Comparison of ENCODE assay signal across 9 mouse cellular contexts in genomic region chr1:24249105-24249664, GRCm38 (mm10).
DNase-seq lines count a peak whose midpoint lies in the region; ATAC-seq and TF ChIP-seq lines count a peak whose summit lies in the region.
"Had no signal": no experiment of that assay in that cellular context is flagged by ENCODE, and none has a peak within 500 bp of the region (broad histone marks: within the 10 kb centered on the region; RNA-seq: fewer than 3 reads in every experiment).

No protein-coding gene starts in this region.

- no peak overlapping the region for H3K9ac ChIP-seq in heart, embryonic 11.5 days (ENCODE audit: low read depth, low read length)
- H3K9ac ChIP-seq in forebrain, embryonic 16.5 days (replicated peaks; ENCODE audit: low read depth, low read length): peak overlapping the region; percentile 43
- H3K9ac ChIP-seq in neural tube, embryonic 12.5 days: no peak overlapping the region
- H3K9ac ChIP-seq: limb, embryonic 12.5 days had no signal

- no peak overlapping the region for H3K4me2 ChIP-seq in heart, embryonic 11.5 days
- H3K4me2 ChIP-seq in forebrain, embryonic 16.5 days (ENCODE audit: low read length): no peak overlapping the region
- no peak overlapping the region for H3K4me2 ChIP-seq in neural tube, embryonic 12.5 days (replicated peaks)
- H3K4me2 ChIP-seq: limb, embryonic 12.5 days had no signal

- H3K4me3 ChIP-seq in heart, embryonic 11.5 days (ENCODE audit: low read depth, low read length): no peak overlapping the region
- H3K4me3 ChIP-seq in bone marrow, adult 2 months (replicated peaks; ENCODE audit: control insufficient read depth, low read depth, low read length): no peak overlapping the region
- H3K4me3 ChIP-seq in forebrain, embryonic 16.5 days (replicated peaks; ENCODE audit: low read length): no peak overlapping the region
- no peak overlapping the region for H3K4me3 ChIP-seq in neural tube, embryonic 12.5 days
- H3K4me3 ChIP-seq: limb, embryonic 12.5 days had no signal

- H3K27me3 ChIP-seq in heart, embryonic 11.5 days (ENCODE audit: control insufficient read depth, insufficient read depth, low read length): no peaks in the 10 kb centered on the region
- H3K27me3 ChIP-seq in forebrain, embryonic 16.5 days (replicated peaks; ENCODE audit: control insufficient read depth, insufficient read depth, low read length): no peaks in the 10 kb centered on the region
- H3K27me3 ChIP-seq in neural tube, embryonic 12.5 days (replicated peaks): no peaks in the 10 kb centered on the region
- H3K27me3 ChIP-seq: limb, embryonic 12.5 days had no signal

- no peak for TF ChIP-seq POLR2A in bone marrow, adult 2 months (IDR thresholded peaks at IDR 0.05; ENCODE audit: borderline replicate concordance, control insufficient read depth, low read depth, low read length)

- 55% methylated on average over 3 of the region's 3 CpGs for WGBS in heart, embryonic 11.5 days (ENCODE audit: insufficient replicate concordance)
- 49% methylated on average over 3 of the region's 3 CpGs for WGBS in bone marrow, adult 2 months
- WGBS in forebrain, embryonic 16.5 days: 35% methylated on average over 3 of the region's 3 CpGs
- WGBS in neural tube, embryonic 12.5 days: 53% methylated on average over 3 of the region's 3 CpGs

- no peaks in the 10 kb centered on the region for H3K4me1 ChIP-seq in heart, embryonic 11.5 days (ENCODE audit: control insufficient read depth, insufficient read depth, low read length)
- H3K4me1 ChIP-seq in bone marrow, adult 2 months (ENCODE audit: control insufficient read depth, insufficient read depth, low read length): no peaks in the 10 kb centered on the region
- peaks cover 10% of the 10 kb centered on the region for H3K4me1 ChIP-seq in forebrain, embryonic 16.5 days (replicated peaks; ENCODE audit: control insufficient read depth, insufficient read depth, low read length)
- H3K4me1 ChIP-seq in neural tube, embryonic 12.5 days: peaks cover 5% of the 10 kb centered on the region; the same call in 1 of the 2 replicates
- H3K4me1 ChIP-seq: limb, embryonic 12.5 days had no signal

- H3K36me3 ChIP-seq in heart, embryonic 11.5 days (ENCODE audit: control insufficient read depth, insufficient read depth, low read length): no peaks in the 10 kb centered on the region
- H3K36me3 ChIP-seq in forebrain, embryonic 16.5 days (ENCODE audit: control insufficient read depth, insufficient read depth): no peaks in the 10 kb centered on the region
- no peaks in the 10 kb centered on the region for H3K36me3 ChIP-seq in neural tube, embryonic 12.5 days

- ATAC-seq in heart, embryonic 11.5 days (replicated peaks; ENCODE audit: insufficient number of reproducible peaks, low FRiP score, low TSS enrichment): no peak
- peak; percentile 89 for ATAC-seq in forebrain, embryonic 16.5 days
- peak; percentile 80 for ATAC-seq in neural tube, embryonic 12.5 days (ENCODE audit: low FRiP score, low read depth)

- no peaks in the 10 kb centered on the region for H3K9me3 ChIP-seq in heart, embryonic 11.5 days (replicated peaks; ENCODE audit: control insufficient read depth, low read length)
- H3K9me3 ChIP-seq in forebrain, embryonic 16.5 days (ENCODE audit: control insufficient read depth, low read length): no peaks in the 10 kb centered on the region
- H3K9me3 ChIP-seq in neural tube, embryonic 12.5 days: no peaks in the 10 kb centered on the region
- H3K9me3 ChIP-seq: limb, embryonic 12.5 days had no signal

- peak; percentile 18; the same call in 1 of the 2 replicates for TF ChIP-seq CTCF in bone marrow, adult 2 months (IDR thresholded peaks at IDR 0.05; ENCODE audit: control insufficient read depth, insufficient read depth, low read length)

- peak; percentile 8 to 18 for DNase-seq in heart, adult 18-20 months
- peak; percentile 66 for DNase-seq in 416B (ENCODE audit: low read depth)
- peak; percentile 60 for DNase-seq in layer of hippocampus, adult 9-10 months (ENCODE audit: low spot score)
- no peak for DNase-seq in urinary bladder, postnatal 25 days (ENCODE audit: low spot score)

- H3K27ac ChIP-seq in heart, embryonic 11.5 days (ENCODE audit: low read depth, low read length): no peak overlapping the region
- H3K27ac ChIP-seq in bone marrow, adult 2 months (ENCODE audit: control insufficient read depth, insufficient read depth, low read depth, low read length, poor library complexity): no peak overlapping the region
- H3K27ac ChIP-seq in forebrain, embryonic 16.5 days (ENCODE audit: low read length): no peak overlapping the region
- H3K27ac ChIP-seq in neural tube, embryonic 12.5 days: no peak overlapping the region
- H3K27ac ChIP-seq: limb, embryonic 12.5 days had no signal
